Mouse (Mus musculus) lung, postnatal 0 days (tissue): ENCODE results near the gene Arf1.
A peak's percentile ranks its signal among the peaks of the same experiment; 100 is the strongest.

Source experiments
- CTCF ChIP-seq: IDR thresholded peaks from 2 replicates; pipeline ENCODE4 v1.5.1; 2016; ENCODE audit warnings: antibody characterized with exemption, mild to moderate bottlenecking
- EP300 ChIP-seq: IDR thresholded peaks from 2 replicates; pipeline ENCODE4 v1.6.1; 2016; ENCODE audit warnings: antibody characterized with exemption, mild to moderate bottlenecking, control low read depth

- TF ChIP-seq CTCF (peak; percentile 79), EP300 (peak; percentile 88)
Measured at GRCm38 (mm10) chr11:59238525-59239427, 10.7 kb upstream of the Arf1 start.
